Mouse (Mus musculus) olfactory bulb, adult 2 months (tissue): ENCODE data around the gene Dpm3. TPM values are rescaled to one million over a fixed set of nuclear protein-coding genes. Genes with fewer than 3 reads are reported as not detected.
A peak's percentile ranks its signal among the peaks of the same experiment; 100 is the strongest.

ENCODE experiments used
- H3K27ac ChIP-seq: fragments of 200-500 bp; 2 replicates; pipeline ENCODE4 v1.5.1; 2012; ENCODE audit warnings: low read depth, low read length; ENCODE audit not compliant: insufficient read depth
- H3K4me1 ChIP-seq: fragments of 200-500 bp; 2 replicates; pipeline ENCODE4 v1.6.1; 2012; ENCODE audit warnings: low read length; ENCODE audit not compliant: control insufficient read depth, insufficient read depth
- H3K4me3 ChIP-seq: fragments of 200-500 bp; 2 replicates; pipeline ENCODE4 v1.5.1; 2012; ENCODE audit warnings: mild to moderate bottlenecking, low read depth, low read length, moderate library complexity; ENCODE audit not compliant: insufficient read depth
- CTCF ChIP-seq: fragments of 200-500 bp; IDR thresholded peaks from 2 replicates; pipeline ENCODE4 v1.5.1; 2012; ENCODE audit warnings: low read depth, mild to moderate bottlenecking, low read length, moderate library complexity; ENCODE audit not compliant: insufficient read depth
- POLR2A ChIP-seq: fragments of 200-500 bp; IDR thresholded peaks from 2 replicates; pipeline ENCODE4 v1.6.1; 2012; ENCODE audit warnings: mild to moderate bottlenecking, low read depth, low read length, moderate library complexity; ENCODE audit not compliant: insufficient read depth
- WGBS: fragments of 180-500 bp; shearing (Covaris S2); methylation state at CpG from one replicate; pipeline ENCODE4 v1.1.7; 2018; 5-methylcytosine and 5-hydroxymethylcytosine counted together
- polyA plus RNA-seq: library from polyadenylated mRNA; stranded (reverse); fragments of >200 nt; gene quantifications from 2 replicates; pipeline ENCODE4 v1.2.4, GENCODE M21; 2012; ENCODE audit warnings: low replicate concordance; ENCODE audit not compliant: missing spikeins, insufficient read depth, insufficient read length

Dpm3 gene
- polyA plus RNA-seq, 1 experiment, result not detected

DNA sequence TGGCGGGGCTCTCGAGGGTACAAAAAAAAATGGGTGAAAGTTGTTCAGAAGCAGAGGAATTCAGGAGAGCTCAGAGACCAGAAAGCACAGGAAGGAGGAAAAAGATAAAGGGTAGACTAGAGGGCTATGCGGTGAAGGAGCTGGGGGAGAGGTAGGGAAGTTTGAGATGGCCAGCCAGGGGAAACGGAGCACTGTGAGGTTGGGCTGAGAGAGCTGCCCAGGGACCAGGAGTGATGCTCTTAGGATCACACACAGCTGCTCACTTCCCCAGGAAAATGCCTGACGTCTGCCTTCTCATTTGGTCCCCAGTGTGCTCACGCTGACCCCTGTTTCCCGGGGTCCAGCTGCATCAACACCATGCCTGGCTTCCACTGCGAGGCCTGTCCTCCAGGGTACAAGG is 39.6 kb upstream of the Dpm3 start:
- 62% methylated on average over 8 of the region's 8 CpGs for WGBS
- no peak for TF ChIP-seq POLR2A
- TF ChIP-seq CTCF, result no peak

GRCm38 (mm10) chr3:89221167-89221566 is 38.0 kb upstream of the Dpm3 start:
- 70% methylated on average over 5 of the region's 5 CpGs for WGBS
- H3K4me1 ChIP-seq, result peaks cover 32% of the 10 kb centered on the region
- no peak overlapping the region for H3K4me3 ChIP-seq
- no peak overlapping the region for H3K27ac ChIP-seq
- no peak for TF ChIP-seq CTCF
- TF ChIP-seq POLR2A, result no peak

More for the DNA sequence above, 39.6 kb upstream of the Dpm3 start:
- H3K27ac ChIP-seq, result no peak overlapping the region
- H3K4me1 ChIP-seq, result peaks cover 25% of the 10 kb centered on the region
- H3K4me3 ChIP-seq, result no peak overlapping the region

- TF ChIP-seq POLR2A (no peak), CTCF (no peak)
- WGBS, result 44% methylated on average over 11 of the region's 11 CpGs
- H3K4me1 ChIP-seq, result peaks cover 52% of the 10 kb centered on the region
- peak overlapping the region; percentile 45 for H3K4me3 ChIP-seq
- H3K27ac ChIP-seq, result peak overlapping the region; percentile 92
These were observed 34.4 kb upstream of the Dpm3 start for GRCm38 (mm10) chr3:89224796-89225195.

GRCm38 (mm10) chr3:89225321-89225815 is 33.8 kb upstream of the Dpm3 start:
- WGBS, result 34% methylated on average over 12 of the region's 12 CpGs
- TF ChIP-seq CTCF (no peak), POLR2A (no peak)
- H3K4me1 ChIP-seq, result peaks cover 52% of the 10 kb centered on the region
- H3K4me3 ChIP-seq, result peak overlapping the region; percentile 45
- peak overlapping the region; percentile 92 for H3K27ac ChIP-seq

DNA sequence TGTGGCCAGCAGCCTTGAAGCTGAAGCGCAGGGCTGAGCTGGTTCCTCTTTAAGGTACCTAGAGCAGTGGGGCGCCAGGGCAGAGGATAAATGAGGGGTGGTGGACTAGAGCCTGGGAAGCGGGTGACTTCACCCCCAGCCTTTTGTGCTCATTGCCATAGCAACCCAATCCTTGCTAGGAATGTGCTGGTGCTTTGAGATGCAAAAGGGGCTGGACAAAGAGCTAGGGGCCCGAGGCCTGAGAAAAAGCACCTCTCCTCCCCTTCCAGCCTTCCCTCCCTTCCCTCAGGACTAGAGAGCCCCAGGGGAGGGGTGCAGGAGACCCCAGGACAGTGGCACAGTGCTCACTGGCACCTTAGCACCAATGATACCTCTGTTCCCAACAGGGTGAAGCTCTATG is 33.2 kb upstream of the Dpm3 start:
- TF ChIP-seq CTCF, result no peak
- 0 out of 2 replicates have a peak, but pooled peaks have one; percentile 28 for TF ChIP-seq POLR2A
- peak overlapping the region; percentile 92 for H3K27ac ChIP-seq
- peaks cover 52% of the 10 kb centered on the region for H3K4me1 ChIP-seq
- WGBS, result 21% methylated on average over 4 of the region's 4 CpGs
- peak overlapping the region; percentile 45 for H3K4me3 ChIP-seq

DNA sequence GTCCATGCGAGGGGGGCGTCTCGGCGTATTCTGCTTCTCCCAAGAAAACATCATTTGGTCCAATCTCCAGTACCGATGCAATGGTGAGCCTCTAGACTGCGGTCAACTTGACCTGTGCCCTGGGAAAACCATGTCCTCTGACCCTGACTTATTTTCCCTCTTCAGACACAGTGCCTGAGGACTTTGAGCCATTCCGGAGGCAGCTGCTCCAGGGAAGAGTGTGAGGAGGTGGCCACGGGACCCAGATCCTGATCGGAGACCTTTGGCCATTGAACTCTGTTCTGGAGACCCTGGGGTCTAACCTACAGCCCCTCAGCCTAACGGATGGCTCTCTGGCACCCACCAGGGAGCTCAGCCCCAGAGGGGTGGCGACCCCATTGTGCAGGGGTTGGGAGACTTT is 32.8 kb upstream of the Dpm3 start:
- H3K4me1 ChIP-seq, result peaks cover 52% of the 10 kb centered on the region
- peak overlapping the region; percentile 92 for H3K27ac ChIP-seq
- WGBS, result 12% methylated on average over 11 of the region's 11 CpGs
- TF ChIP-seq POLR2A, result no peak
- TF ChIP-seq CTCF, result no peak
- H3K4me3 ChIP-seq, result peak overlapping the region; percentile 45

DNA sequence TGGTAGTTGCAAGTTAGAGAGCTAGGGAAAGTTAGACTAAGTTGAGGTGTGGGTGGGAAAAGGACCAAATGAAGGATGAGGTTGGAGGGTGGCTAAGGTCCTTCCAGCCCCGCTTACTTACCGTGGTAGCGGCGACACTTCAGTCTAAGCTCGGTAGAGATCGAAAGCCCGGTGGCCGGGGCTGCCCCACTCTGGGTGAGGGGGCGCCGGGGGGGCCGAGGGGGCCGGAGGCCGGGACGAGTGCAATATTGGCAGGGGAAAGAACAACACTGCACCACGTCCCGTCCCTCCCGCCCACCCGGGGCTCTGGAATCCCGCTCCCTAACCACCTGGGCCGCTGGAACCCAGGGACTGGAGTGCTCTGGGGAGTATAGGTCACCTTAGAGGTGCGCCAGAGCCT is 32.3 kb upstream of the Dpm3 start, which contains the start of gene Mtx1:
Mtx1 (minus strand) TSS at position 189 of the 400 bp plus-strand sequence.
- WGBS, result 4% methylated on average over 21 of the region's 21 CpGs
- TF ChIP-seq CTCF (no peak), POLR2A (no peak)
- peak within 1 kb of the TSS; percentile 92 for H3K27ac ChIP-seq
- peaks cover 52% of the 10 kb centered on the region for H3K4me1 ChIP-seq
- H3K4me3 ChIP-seq, result peak within 1 kb of the TSS; percentile 45

- TF ChIP-seq CTCF, result no peak
- 0 out of 2 replicates have a peak, but pooled peaks have one; percentile 32 for TF ChIP-seq POLR2A
- Histone ChIP-seq H3K27ac (peak overlapping the region; percentile 43), H3K4me3 (peak overlapping the region; percentile 45), H3K4me1 (peaks cover 52% of the 10 kb centered on the region)
- 3% methylated on average over 41 of the region's 41 CpGs for WGBS
These were observed 31.6 kb upstream of the Dpm3 start for GRCm38 (mm10) chr3:89227307-89228179.

GRCm38 (mm10) chr3:89228180-89228549 is 31.0 kb upstream of the Dpm3 start:
- Histone ChIP-seq H3K27ac (peak overlapping the region; percentile 43), H3K4me3 (peak overlapping the region; percentile 45), H3K4me1 (peaks cover 48% of the 10 kb centered on the region)
- 0% methylated on average over 20 of the region's 20 CpGs for WGBS
- peak; percentile 97 for TF ChIP-seq CTCF
- no peak for TF ChIP-seq POLR2A
